Mouse (Mus musculus) ES-Bruce4 (cell line): ENCODE data around the gene Hivep1. TPM values are rescaled to one million over a fixed set of nuclear protein-coding genes. Genes with fewer than 3 reads are reported as not detected.

ENCODE experiments used
- H3K27ac ChIP-seq: 2 replicates; pipeline ENCODE4 v1.5.1; 2012; ENCODE audit warnings: low read length, inconsistent platforms; ENCODE audit not compliant: insufficient read depth
- H3K27me3 ChIP-seq: 2 replicates; pipeline ENCODE4 v1.6.1; 2012; ENCODE audit warnings: mild to moderate bottlenecking, low read length, inconsistent platforms; ENCODE audit not compliant: control insufficient read depth, poor library complexity, insufficient read depth, severe bottlenecking
- H3K36me3 ChIP-seq: 2 replicates; pipeline ENCODE4 v1.6.1; 2012; ENCODE audit warnings: inconsistent platforms, mild to moderate bottlenecking, low read length, moderate library complexity; ENCODE audit not compliant: control insufficient read depth, poor library complexity, insufficient read depth, severe bottlenecking
- H3K4me1 ChIP-seq: one replicate; pipeline ENCODE4 v1.8.1; 2011; ENCODE audit warnings: low read length; ENCODE audit not compliant: control insufficient read depth, insufficient read depth
- H3K4me3 ChIP-seq: 2 replicates; pipeline ENCODE4 v1.5.1; 2011; ENCODE audit warnings: low read depth, mild to moderate bottlenecking, low read length
- H3K9ac ChIP-seq: 2 replicates; pipeline ENCODE4 v1.6.1; 2012; ENCODE audit warnings: low read depth, mild to moderate bottlenecking, inconsistent platforms; ENCODE audit not compliant: poor library complexity, severe bottlenecking
- H3K9me3 ChIP-seq: replicated peaks from 2 replicates; pipeline ENCODE4 v1.6.1; 2012; ENCODE audit warnings: mild to moderate bottlenecking, low read length, inconsistent platforms; ENCODE audit not compliant: control insufficient read depth, poor library complexity, insufficient read depth, severe bottlenecking
- CTCF ChIP-seq: IDR thresholded peaks from one replicate; pipeline ENCODE4 v1.8.1; 2011; ENCODE audit warnings: low read depth, low read length
- EP300 ChIP-seq: IDR thresholded peaks from 2 replicates; pipeline ENCODE4 v1.6.1; 2011; ENCODE audit warnings: low read depth, low read length; ENCODE audit not compliant: insufficient read depth
- POLR2A ChIP-seq: IDR thresholded peaks from one replicate; pipeline ENCODE4 v1.8.1; 2011; ENCODE audit warnings: low read length; ENCODE audit not compliant: insufficient read depth
- polyA plus RNA-seq: library from polyadenylated mRNA; stranded (reverse); fragments of >200 nt; gene quantifications from 2 replicates; pipeline ENCODE4 v1.2.4, GENCODE M21; 2011; ENCODE audit warnings: low read depth; ENCODE audit not compliant: missing spikeins, insufficient read depth, insufficient read length

Gene Hivep1
- polyA plus RNA-seq, 1 experiment = 18.2 TPM

DNA sequence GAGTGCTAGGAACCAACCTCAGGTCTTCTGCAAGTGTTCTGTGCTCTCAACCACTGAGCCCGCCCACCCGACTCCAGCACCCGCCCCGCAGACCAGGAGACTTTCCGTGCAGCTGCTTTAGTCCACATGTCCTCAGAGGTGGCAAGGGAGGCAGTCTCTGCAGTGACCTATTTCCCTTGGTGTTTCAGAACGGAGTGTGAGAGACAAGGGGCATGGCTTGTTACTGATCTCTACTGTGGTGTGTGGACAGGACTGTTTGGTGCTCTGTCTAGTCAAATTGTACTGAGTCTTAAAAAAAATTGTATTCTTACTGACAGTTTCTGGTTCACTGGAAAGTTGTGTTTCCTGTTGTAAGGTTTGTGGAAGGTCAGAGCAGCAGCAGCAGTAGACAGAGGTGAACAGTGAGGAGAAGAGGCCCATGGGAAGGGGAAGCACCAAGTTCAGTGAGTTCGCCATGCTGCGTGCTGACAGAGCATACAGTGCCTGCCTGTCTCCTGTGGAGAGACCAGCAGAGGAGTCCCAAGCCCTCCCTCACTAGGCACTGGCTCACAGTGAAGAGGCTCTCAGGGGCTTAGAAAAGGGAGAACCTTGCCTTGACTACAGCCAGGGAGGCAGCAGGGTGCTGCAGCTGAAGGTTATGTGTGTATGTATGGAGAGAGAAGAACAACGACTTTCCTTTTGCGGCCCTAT, 44.1 kb downstream of the Hivep1 start:
- no peak overlapping the region for H3K4me3 ChIP-seq
- no peaks in the 10 kb centered on the region for H3K27me3 ChIP-seq
- no peaks in the 10 kb centered on the region for H3K4me1 ChIP-seq
- no peaks in the 10 kb centered on the region for H3K9me3 ChIP-seq
- H3K27ac ChIP-seq = no peak overlapping the region
- H3K36me3 ChIP-seq = no peaks in the 10 kb centered on the region
- H3K9ac ChIP-seq = no peak overlapping the region
- no peak for TF ChIP-seq EP300
- TF ChIP-seq POLR2A = no peak
- no peak for TF ChIP-seq CTCF

DNA sequence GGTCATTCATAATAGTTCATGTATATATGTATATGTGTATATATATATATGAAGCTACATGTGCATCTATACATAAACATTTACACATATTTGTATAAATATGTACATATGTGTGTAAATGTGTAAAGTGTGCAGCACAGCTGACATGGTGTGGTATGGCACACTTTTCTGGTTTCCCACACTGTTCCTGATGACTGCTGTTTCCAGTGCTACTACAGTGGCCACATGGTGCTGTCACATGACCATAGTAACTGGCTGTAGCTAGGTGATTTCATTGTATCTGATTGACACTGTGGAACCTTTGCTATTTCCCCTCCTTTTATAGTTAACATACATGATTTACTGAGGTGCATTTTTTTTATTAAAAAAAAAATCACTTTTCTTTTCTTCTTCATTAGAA, 45.3 kb downstream of the Hivep1 start:
- Histone ChIP-seq H3K36me3 (no peaks in the 10 kb centered on the region), H3K27me3 (no peaks in the 10 kb centered on the region), H3K27ac (no peak overlapping the region), H3K4me1 (no peaks in the 10 kb centered on the region), H3K9me3 (no peaks in the 10 kb centered on the region), H3K9ac (no peak overlapping the region), H3K4me3 (no peak overlapping the region)
- TF ChIP-seq POLR2A (no peak), CTCF (no peak), EP300 (no peak)

DNA sequence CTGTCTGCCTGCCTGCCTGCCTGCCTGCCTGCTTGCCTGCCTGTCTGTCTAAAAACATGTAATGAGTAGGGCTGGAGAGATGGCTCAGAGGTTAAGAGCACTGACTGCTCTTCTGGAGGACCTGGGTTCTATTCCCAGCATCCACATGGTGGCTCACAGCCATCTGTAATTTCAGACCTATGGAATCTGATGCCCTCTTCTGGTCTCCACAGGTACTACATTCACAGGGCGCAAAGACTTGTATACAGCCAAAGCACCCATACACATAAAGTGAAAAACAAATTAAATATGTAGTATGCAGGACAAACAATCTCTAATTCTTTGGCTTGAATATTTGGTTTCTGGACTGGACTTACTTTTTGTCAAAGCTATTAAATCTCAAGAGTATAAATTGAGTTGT, 46.7 kb downstream of the Hivep1 start:
- Histone ChIP-seq H3K4me1 (no peaks in the 10 kb centered on the region), H3K27me3 (no peaks in the 10 kb centered on the region), H3K4me3 (no peak overlapping the region), H3K9me3 (no peaks in the 10 kb centered on the region), H3K36me3 (no peaks in the 10 kb centered on the region), H3K27ac (no peak overlapping the region), H3K9ac (no peak overlapping the region)
- TF ChIP-seq CTCF (no peak), EP300 (no peak), POLR2A (no peak)

DNA sequence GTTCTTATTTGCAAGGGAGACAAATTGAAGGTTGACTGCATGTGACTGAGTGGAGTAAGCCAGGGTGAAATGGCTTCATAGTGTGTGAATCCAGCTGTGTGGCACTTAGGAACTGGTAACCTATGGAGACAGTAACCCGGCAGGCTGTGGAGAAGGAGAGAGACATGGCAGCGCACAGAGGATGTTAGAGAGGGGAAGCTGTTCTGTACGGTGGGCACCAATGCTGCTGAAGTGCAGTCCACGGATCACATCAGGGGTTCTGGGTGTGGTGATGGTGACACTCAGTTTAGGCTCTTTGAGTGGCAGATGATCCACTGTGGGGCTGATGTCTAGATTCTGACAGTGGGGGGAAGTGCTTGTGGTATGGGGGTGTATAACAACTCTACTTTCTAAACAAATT, 47.7 kb downstream of the Hivep1 start:
- Histone ChIP-seq H3K27ac (no peak overlapping the region), H3K36me3 (no peaks in the 10 kb centered on the region), H3K9me3 (no peaks in the 10 kb centered on the region), H3K9ac (no peak overlapping the region), H3K27me3 (no peaks in the 10 kb centered on the region), H3K4me1 (no peaks in the 10 kb centered on the region), H3K4me3 (no peak overlapping the region)
- TF ChIP-seq CTCF (no peak), POLR2A (no peak), EP300 (no peak)

GRCm38 (mm10) chr13:42101440-42102190, 49.8 kb downstream of the Hivep1 start:
- TF ChIP-seq POLR2A = no peak
- no peak for TF ChIP-seq CTCF
- TF ChIP-seq EP300 = no peak
- H3K27me3 ChIP-seq = no peaks in the 10 kb centered on the region
- no peaks in the 10 kb centered on the region for H3K4me1 ChIP-seq
- H3K9me3 ChIP-seq = no peaks in the 10 kb centered on the region
- no peak overlapping the region for H3K27ac ChIP-seq
- H3K36me3 ChIP-seq = no peaks in the 10 kb centered on the region
- no peak overlapping the region for H3K9ac ChIP-seq
- H3K4me3 ChIP-seq = no peak overlapping the region

- no peak overlapping the region for H3K9ac ChIP-seq
- H3K9me3 ChIP-seq = no peaks in the 10 kb centered on the region
- no peaks in the 10 kb centered on the region for H3K4me1 ChIP-seq
- no peaks in the 10 kb centered on the region for H3K36me3 ChIP-seq
- TF ChIP-seq CTCF (no peak), POLR2A (no peak), EP300 (no peak)
- H3K4me3 ChIP-seq = no peak overlapping the region
- no peaks in the 10 kb centered on the region for H3K27me3 ChIP-seq
- H3K27ac ChIP-seq = no peak overlapping the region
Measured at GRCm38 (mm10) chr13:42102980-42103379, 51.2 kb downstream of the Hivep1 start.
